Mouse (Mus musculus) forebrain, embryonic 11.5 days (tissue): ENCODE measurements around the gene Plod1. TPM values are rescaled to one million over a fixed set of nuclear protein-coding genes. Genes with fewer than 3 reads are reported as not detected.
"Not testable (repeated sequence)": the region's sequence is repeated elsewhere in the genome, so short reads cannot be mapped to it uniquely, and the experiment has no call there.

Experiments used
- ATAC-seq: fragments of 200-750 bp; cut with Nextera tagmentation; replicated peaks from 2 replicates; pipeline ENCODE4 v1.8.0; 2017; ENCODE audit warnings: moderate TSS enrichment; ENCODE audit not compliant: low FRiP score
- DNase-seq: peaks from one replicate; pipeline ENCODE4 v3.0.0-alpha.2; 2017; ENCODE audit warnings: low spot score
- H3K27ac ChIP-seq: fragments of 300-500 bp; sonication (generic); 2 replicates; pipeline ENCODE4 v1.5.1; 2014; ENCODE audit warnings: low read depth, low read length
- H3K27me3 ChIP-seq: fragments of 300-500 bp; sonication (generic); 2 replicates; pipeline ENCODE4 v1.6.1; 2014; ENCODE audit warnings: mild to moderate bottlenecking, low read length, mixed read lengths; ENCODE audit not compliant: control insufficient read depth, insufficient read depth
- H3K36me3 ChIP-seq: fragments of 300-500 bp; sonication (generic); 2 replicates; pipeline ENCODE4 v1.6.1; 2014; ENCODE audit warnings: mild to moderate bottlenecking, low read length, moderate library complexity, mixed read lengths; ENCODE audit not compliant: control insufficient read depth, insufficient read depth
- H3K4me1 ChIP-seq: fragments of 300-500 bp; sonication (generic); replicated peaks from 2 replicates; pipeline ENCODE4 v1.6.1; 2014; ENCODE audit warnings: low read length, mixed read lengths; ENCODE audit not compliant: control insufficient read depth, insufficient read depth
- H3K4me2 ChIP-seq: fragments of 300-500 bp; sonication (generic); 2 replicates; pipeline ENCODE4 v1.6.1; 2014; ENCODE audit warnings: low read depth, mild to moderate bottlenecking, low read length, moderate library complexity, mixed read lengths; ENCODE audit not compliant: severe bottlenecking
- H3K4me3 ChIP-seq: fragments of 300-500 bp; sonication (generic); 2 replicates; pipeline ENCODE4 v1.5.1; 2014; ENCODE audit warnings: low read depth, low read length
- H3K9ac ChIP-seq: fragments of 300-500 bp; sonication (generic); 2 replicates; pipeline ENCODE4 v1.6.1; 2014; ENCODE audit warnings: low read length
- H3K9me3 ChIP-seq: fragments of 300-500 bp; sonication (generic); 2 replicates; pipeline ENCODE4 v1.6.1; 2016; ENCODE audit warnings: low read length, mixed read lengths; ENCODE audit not compliant: control insufficient read depth
- WGBS: fragments of 180-500 bp; shearing (Covaris S2); extraction: QIAGEN DNeasy Blood & Tissue Kit; methylation state at CpG from one replicate; pipeline ENCODE4 v1.1.7; 2014; 5-methylcytosine and 5-hydroxymethylcytosine counted together
- polyA plus RNA-seq: library from polyadenylated mRNA; unstranded; fragments of >200 nt; fragmentation: Nextera tagmentation; extraction: Ambion mirVana; gene quantifications from 2 replicates; pipeline ENCODE4 v1.2.1, GENCODE M21; 2014

Plod1 gene
- polyA plus RNA-seq, 1 experiment from 2014 or later = 21.6 TPM

DNA sequence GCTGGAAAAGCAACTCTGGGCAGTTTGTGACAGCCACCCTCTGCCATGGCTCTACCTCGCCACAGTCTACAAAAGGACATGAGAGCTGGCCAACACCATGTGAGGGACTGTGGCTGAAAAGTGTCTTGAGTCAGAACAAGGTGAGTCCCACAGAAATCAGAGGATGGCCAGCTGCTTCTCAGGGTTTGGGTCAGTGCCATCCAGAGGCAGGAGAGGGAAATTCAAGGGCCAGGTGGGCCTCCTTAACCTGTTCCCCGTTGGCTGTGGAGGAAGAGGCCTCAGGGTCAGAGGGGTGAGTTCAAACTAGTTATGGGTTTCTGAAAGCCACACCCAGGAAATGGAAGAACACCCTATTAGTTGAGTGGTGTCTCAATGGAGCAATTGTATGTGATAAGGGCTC lies 57.1 kb downstream of the Plod1 start:
- no peaks in the 10 kb centered on the region for H3K27me3 ChIP-seq
- no peak overlapping the region for H3K9ac ChIP-seq
- H3K4me1 ChIP-seq = no peaks in the 10 kb centered on the region
- H3K4me3 ChIP-seq = no peak overlapping the region
- no peak overlapping the region for H3K4me2 ChIP-seq
- peaks cover 18% of the 10 kb centered on the region for H3K36me3 ChIP-seq
- no peak overlapping the region for H3K27ac ChIP-seq
- DNase-seq (no peak), ATAC-seq (peak; percentile 22; the same call in 1 of the 2 replicates)
- WGBS = 77% methylated on average over 2 of the region's 2 CpGs
- H3K9me3 ChIP-seq = no peaks in the 10 kb centered on the region

DNA sequence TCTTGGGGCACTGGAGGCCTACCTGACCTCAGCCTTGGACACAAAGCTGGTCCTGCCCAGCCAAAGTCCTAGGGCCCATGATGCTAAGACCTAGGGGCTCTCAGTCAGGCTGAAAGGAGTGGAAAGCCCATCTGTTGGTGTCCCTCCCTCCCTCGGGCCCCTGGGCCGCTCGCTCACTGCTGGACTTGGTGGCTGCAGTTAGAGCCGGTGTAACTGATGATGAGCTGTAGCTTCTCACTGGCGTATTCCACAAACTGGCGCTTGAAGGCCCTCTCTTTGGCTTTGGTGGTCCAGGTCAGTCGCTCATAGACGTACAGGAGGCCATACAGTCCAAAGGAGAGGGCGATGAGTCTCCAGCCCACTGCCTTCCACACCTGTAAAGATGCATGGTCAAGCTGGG lies 58.0 kb downstream of the Plod1 start:
- Histone ChIP-seq H3K9me3 (no peaks in the 10 kb centered on the region), H3K27ac (no peak overlapping the region), H3K36me3 (peaks cover 18% of the 10 kb centered on the region), H3K4me2 (no peak overlapping the region), H3K27me3 (no peaks in the 10 kb centered on the region), H3K4me1 (no peaks in the 10 kb centered on the region), H3K9ac (no peak overlapping the region), H3K4me3 (no peak overlapping the region)
- ATAC-seq = no peak
- DNase-seq = no peak
- 95% methylated on average over 9 of the region's 9 CpGs for WGBS

DNA sequence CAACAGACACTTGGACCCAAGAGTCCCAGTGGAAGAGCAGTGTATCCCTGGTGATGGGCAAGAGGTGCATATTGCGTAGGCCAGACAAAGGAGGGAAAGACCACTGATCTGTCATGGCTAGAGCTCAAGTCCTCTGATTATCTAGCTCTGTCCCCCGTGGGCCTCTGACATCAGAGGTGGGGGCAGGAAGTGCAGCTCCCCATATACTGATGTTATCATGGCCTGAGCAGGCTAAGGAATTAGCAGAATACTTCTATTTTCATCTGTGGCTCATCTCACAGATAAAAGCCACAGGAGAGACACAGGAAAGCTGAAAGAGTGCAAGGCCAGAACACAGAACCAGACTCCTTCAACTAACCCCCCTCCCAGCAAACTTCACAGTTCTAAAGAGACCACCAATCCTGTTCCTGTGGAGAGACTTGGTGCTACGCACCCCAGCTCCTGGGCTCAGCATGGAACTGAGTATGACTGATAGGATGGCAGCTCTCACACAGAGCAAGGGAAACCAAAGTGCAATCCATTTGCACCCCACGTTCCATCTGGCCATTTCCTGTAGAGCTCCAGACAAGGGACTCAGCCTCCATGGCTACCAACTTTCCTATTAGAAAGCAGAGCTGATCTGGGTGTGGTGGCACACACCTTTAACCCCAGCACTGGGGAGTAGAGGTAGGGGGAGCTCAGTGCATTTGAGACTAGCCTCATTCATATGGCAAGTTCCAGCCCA lies 60.6 kb downstream of the Plod1 start:
- DNase-seq (no peak), ATAC-seq (no peak)
- H3K4me1 ChIP-seq = no peaks in the 10 kb centered on the region
- no peak overlapping the region for H3K4me2 ChIP-seq
- no peaks in the 10 kb centered on the region for H3K27me3 ChIP-seq
- H3K9me3 ChIP-seq = no peaks in the 10 kb centered on the region
- no peak overlapping the region for H3K27ac ChIP-seq
- H3K4me3 ChIP-seq = no peak overlapping the region
- 91% methylated on average over 4 of the region's 4 CpGs for WGBS
- H3K9ac ChIP-seq = no peak overlapping the region
- H3K36me3 ChIP-seq = peaks cover 10% of the 10 kb centered on the region

DNA sequence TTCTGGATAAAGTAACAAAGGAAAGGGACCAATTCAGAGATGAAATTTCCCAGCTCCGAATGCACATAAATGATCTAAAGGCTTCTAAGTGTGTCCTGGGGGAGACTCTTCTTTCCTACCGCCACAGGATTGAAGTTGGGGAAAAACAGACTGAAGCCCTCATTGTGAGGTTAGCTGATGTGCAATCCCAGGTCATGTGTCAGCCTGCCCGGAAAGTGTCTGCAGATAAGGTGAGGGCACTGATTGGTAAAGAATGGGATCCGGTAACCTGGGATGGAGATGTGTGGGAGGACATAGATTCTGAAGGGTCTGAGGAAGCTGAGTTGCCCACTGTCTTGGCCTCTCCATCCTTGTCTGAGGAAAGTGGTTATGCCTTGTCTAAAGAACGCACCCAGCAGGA lies 67.3 kb downstream of the Plod1 start:
- ATAC-seq = no peak
- Histone ChIP-seq H3K4me3 (peak overlapping the region; percentile 83), H3K4me1 (peaks cover 6% of the 10 kb centered on the region), H3K27ac (no peak overlapping the region), H3K36me3 (peaks cover 13% of the 10 kb centered on the region; the same call in 1 of the 2 replicates), H3K27me3 (no peaks in the 10 kb centered on the region), H3K9ac (peak overlapping the region; percentile 68), H3K9me3 (no peaks in the 10 kb centered on the region), H3K4me2 (peak overlapping the region; percentile 71)
- WGBS = 21% methylated on average over 5 of the region's 5 CpGs
- no peak for DNase-seq

DNA sequence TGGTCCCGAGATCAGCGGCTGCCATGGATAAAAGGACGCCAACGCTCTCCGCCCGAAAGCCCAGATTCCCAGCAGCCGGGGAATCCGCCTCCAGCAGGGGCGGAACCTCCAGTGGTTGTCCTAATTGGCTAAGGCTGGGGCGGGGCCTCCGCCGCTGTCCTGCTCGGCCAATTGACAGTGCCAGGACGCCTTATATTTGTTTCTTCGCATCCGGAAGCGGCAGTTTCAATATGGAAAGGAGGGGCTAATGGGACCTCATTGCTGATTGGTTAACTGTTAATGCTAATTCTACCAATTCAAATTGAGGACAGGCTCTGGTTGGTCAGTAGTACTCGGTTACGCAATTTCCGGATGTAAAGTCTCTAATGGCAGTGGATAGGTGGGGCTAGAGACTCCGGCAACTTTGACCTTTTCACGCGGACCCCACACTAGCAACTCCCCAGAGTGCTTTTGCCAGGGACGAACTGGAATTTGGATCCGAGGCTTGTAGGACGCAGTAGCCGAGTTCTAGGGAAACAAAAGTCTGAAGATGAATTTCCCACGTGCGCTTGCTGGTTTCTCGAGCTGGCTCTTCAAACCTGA lies 68.0 kb downstream of the Plod1 start, which contains the start of the genes Miip and Fv1:
Gene Miip (minus strand): TSS at position 367 of the 582 bp plus-strand sequence.
Gene Fv1 (plus strand): TSS at position 530 of the 582 bp plus-strand sequence.
- Histone ChIP-seq H3K9ac (peak within 1 kb of the TSS; percentile 81), H3K36me3 (peaks cover 13% of the 10 kb centered on the region; the same call in 1 of the 2 replicates), H3K4me2 (peak within 1 kb of the TSS; percentile 71), H3K4me1 (peaks cover 6% of the 10 kb centered on the region), H3K27me3 (no peaks in the 10 kb centered on the region), H3K27ac (peak within 1 kb of the TSS; percentile 44; the same call in 1 of the 2 replicates), H3K9me3 (no peaks in the 10 kb centered on the region), H3K4me3 (peak within 1 kb of the TSS; percentile 83)
- ATAC-seq (peak; percentile 98), DNase-seq (peak; percentile 97)
- under 1% methylated on average over 30 of the region's 30 CpGs for WGBS

DNA sequence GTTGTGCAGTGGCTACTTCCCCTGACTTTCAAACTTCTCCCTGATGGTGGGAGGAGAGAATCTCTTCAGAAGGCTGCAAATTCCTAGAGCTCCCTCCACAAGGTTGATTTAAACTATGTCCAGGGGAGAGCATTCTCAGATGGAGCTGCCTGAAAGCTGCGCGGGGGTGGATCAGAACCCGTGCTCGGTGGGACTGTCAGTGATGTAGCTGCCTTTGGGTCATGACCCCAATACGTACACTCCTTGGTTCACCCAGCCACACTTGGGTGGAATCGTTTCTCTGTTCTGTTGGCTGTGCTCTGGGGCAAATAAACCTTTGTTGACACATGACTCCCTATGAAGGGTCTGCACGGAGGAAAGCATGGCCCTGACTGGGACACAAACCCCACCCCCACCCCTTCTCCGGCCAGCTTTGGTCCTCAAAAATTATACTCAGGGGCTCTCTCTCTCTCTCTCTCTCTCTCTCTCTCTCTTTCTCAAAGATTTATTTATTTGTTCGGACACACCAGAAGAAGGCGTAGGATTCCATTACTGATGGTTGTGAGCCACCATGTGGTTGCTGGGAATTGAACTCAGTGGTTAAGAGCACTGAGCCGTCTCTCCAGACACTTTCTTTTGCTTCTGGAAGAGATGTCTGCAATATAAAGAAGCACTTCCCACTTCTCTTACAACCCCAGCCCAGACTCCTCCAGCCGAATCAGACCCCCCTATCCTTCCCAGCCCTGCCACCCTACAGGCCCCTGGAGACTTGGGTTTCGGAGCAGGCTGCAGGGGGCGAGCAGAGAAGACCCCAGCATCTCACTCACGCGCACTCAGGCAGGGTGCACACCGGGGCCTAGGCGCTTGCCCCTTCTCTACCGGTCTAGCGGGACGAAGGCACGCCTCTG lies 68.8 kb downstream of the Plod1 start:
- Histone ChIP-seq H3K4me2 (peak overlapping the region; percentile 70), H3K36me3 (peaks cover 8% of the 10 kb centered on the region; the same call in 1 of the 2 replicates), H3K4me1 (peaks cover 6% of the 10 kb centered on the region), H3K27ac (peak overlapping the region; percentile 44; the same call in 1 of the 2 replicates), H3K9ac (peak overlapping the region; percentile 81), H3K27me3 (no peaks in the 10 kb centered on the region), H3K9me3 (no peaks in the 10 kb centered on the region), H3K4me3 (peak overlapping the region; percentile 83)
- 10% methylated on average over 22 of the region's 22 CpGs for WGBS
- peak; percentile 54 for DNase-seq
- ATAC-seq = no peak

DNA sequence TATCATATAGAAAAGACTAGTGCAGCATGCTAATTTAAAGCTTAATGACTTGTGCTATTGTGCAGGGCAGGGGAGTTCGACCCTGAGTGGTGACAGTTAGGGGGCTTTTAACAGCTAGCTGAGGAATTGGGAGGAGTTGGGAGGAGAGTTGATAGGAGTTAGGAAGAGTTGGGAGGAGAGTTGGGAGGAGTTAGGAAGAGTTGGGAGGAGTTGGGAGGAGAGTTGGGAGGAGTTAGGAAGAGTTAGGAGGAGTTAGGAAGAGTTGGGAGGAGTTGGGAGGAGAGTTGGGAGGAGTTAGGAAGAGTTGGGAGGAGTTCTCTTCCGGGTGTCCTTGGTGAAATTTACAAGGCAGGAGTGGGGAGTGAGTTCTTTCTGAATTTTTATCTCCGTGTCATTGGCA lies 69.8 kb downstream of the Plod1 start:
- not testable (repeated sequence) for H3K27me3 ChIP-seq, H3K9ac ChIP-seq, H3K4me1 ChIP-seq, H3K4me3 ChIP-seq, H3K9me3 ChIP-seq, DNase-seq, H3K4me2 ChIP-seq, H3K27ac ChIP-seq, ATAC-seq
- 42% methylated on average over 3 of the region's 3 CpGs for WGBS
- H3K36me3 ChIP-seq = peaks cover 15% of the 10 kb centered on the region; the same call in 1 of the 2 replicates

DNA sequence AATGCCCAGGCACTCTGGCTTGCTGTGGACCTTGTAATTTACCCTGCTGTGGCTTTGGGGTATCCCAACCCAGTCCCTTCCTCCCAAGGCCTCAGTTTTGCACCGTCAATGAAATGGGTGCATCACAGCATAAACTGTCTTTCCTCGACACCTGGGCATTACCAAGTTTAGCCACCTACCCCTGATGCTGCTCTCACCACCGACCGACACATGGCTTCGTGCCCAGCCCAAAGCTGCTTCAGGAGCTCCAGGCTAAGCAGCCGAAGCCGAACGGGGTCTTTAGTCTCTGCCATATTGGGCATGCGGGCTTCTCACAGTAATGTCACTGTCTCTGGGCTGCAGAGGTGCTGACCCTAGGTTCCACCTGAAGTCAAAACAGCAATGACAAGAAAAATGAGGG lies 70.5 kb downstream of the Plod1 start:
- DNase-seq = no peak
- no peak for ATAC-seq
- Histone ChIP-seq H3K36me3 (peaks cover 18% of the 10 kb centered on the region; the same call in 1 of the 2 replicates), H3K9me3 (no peaks in the 10 kb centered on the region), H3K9ac (no peak overlapping the region), H3K4me1 (peaks cover 6% of the 10 kb centered on the region), H3K4me2 (no peak overlapping the region), H3K4me3 (no peak overlapping the region), H3K27me3 (no peaks in the 10 kb centered on the region), H3K27ac (no peak overlapping the region)
- 95% methylated on average over 9 of the region's 9 CpGs for WGBS
